Mouse (Mus musculus) spleen, adult 2 months (tissue): ENCODE data around the gene Cd3g.

ENCODE experiments used
- CTCF ChIP-seq: fragments of 200-500 bp; IDR thresholded peaks from 2 replicates; pipeline ENCODE4 v1.5.1; 2011; ENCODE audit warnings: mild to moderate bottlenecking, inconsistent platforms; ENCODE audit not compliant: insufficient read depth, insufficient read length, insufficient replicate concordance; ENCODE audit errors: extremely low read depth
- POLR2A ChIP-seq: fragments of 200-500 bp; IDR thresholded peaks from 2 replicates; pipeline ENCODE4 v1.6.1; 2011; ENCODE audit warnings: low read depth, low read length, inconsistent platforms

GRCm38 (mm10) chr9:45010461-45010860 lies 30.2 kb upstream of the Cd3g start:
- TF ChIP-seq POLR2A (no peak), CTCF (no peak)
